Mouse (Mus musculus) ES-Bruce4 (cell line): ENCODE measurements around the gene Grcc10.

Source experiments
- CTCF ChIP-seq: IDR thresholded peaks from one replicate; pipeline ENCODE4 v1.8.1; 2011; ENCODE audit warnings: low read depth, low read length
- EP300 ChIP-seq: IDR thresholded peaks from 2 replicates; pipeline ENCODE4 v1.6.1; 2011; ENCODE audit warnings: low read depth, low read length; ENCODE audit not compliant: insufficient read depth
- POLR2A ChIP-seq: IDR thresholded peaks from one replicate; pipeline ENCODE4 v1.8.1; 2011; ENCODE audit warnings: low read length; ENCODE audit not compliant: insufficient read depth

DNA sequence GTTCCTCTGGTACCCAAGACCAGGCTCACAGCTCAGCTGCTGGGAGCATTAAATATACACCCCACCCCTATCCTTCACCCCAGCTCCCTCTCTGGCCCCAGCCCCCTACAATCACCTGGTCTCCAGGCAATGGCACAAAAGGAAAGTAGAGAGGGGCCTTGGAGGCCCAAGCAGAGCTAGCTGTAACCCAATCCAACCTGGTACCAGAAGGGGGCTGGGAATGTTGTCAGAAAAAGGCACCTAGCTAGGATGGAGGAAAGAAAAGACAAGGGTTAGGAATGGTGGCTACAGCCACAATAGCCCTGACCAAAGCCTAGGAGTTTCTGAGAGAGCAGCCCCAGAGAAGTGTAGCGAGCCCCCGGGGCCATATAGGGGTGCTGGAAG lies 17.7 kb upstream of the Grcc10 start:
- no peak for TF ChIP-seq CTCF
- TF ChIP-seq EP300, result no peak
- no peak for TF ChIP-seq POLR2A
